In the genomic region with DNA sequence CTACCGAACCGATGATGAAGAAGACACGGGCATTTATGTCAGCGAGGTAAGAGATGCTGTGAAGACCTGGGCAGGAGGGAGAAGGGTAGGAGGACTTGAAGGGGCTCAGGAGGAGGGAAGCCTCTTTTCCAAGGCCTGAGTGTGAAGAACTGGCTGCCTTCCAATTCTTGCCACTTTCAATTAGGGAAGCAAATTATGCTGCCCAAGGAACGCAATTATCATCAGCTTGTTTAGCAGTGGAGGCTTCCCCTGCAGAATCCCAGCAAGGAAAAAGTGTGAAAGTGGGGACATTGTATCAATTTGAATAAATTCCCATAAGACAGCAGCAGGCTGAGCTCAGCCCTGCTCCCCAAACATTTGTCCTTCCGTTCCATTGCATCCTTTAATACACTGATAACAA, we compare ENCODE assay signal across 16 mouse cellular contexts.
DNase-seq lines count a peak whose midpoint lies in the region; ATAC-seq lines count a peak whose summit lies in the region.
"Had no signal": no experiment of that assay in that cellular context is flagged by ENCODE, and none has a peak within 500 bp of the region (broad histone marks: within the 10 kb centered on the region; RNA-seq: fewer than 3 reads in every experiment).

No protein-coding gene starts in this region.

- H3K27ac ChIP-seq in midbrain, embryonic 13.5 days: peak overlapping the region; percentile 58
- H3K27ac ChIP-seq in midbrain, embryonic 10.5 days (replicated peaks): no peak overlapping the region
- peak overlapping the region; percentile 43 for H3K27ac ChIP-seq in hindbrain, embryonic 15.5 days (replicated peaks)
- H3K27ac ChIP-seq: kidney, postnatal 0 days; liver, embryonic 12.5 days had no signal

- H3K9me3 ChIP-seq in midbrain, embryonic 13.5 days: no peaks in the 10 kb centered on the region
- no peaks in the 10 kb centered on the region for H3K9me3 ChIP-seq in midbrain, embryonic 10.5 days (replicated peaks)
- H3K9me3 ChIP-seq in hindbrain, embryonic 15.5 days: no peaks in the 10 kb centered on the region
- H3K9me3 ChIP-seq: liver, embryonic 12.5 days had no signal

- peak; percentile 77 for ATAC-seq in midbrain, embryonic 13.5 days
- peak; percentile 48 for ATAC-seq in hindbrain, embryonic 15.5 days (ENCODE audit: low FRiP score, low read depth)
- ATAC-seq in frontal cortex, adult (ENCODE audit: low TSS enrichment): no peak
- ATAC-seq: liver, embryonic 12.5 days; lung, postnatal 0 days; Patski had no signal

- peak; percentile 56 to 63 for DNase-seq in cerebellum, postnatal 14 days
- no peak for DNase-seq in cerebellum, adult 9-10 months
- DNase-seq in midbrain, embryonic 10.5 days (ENCODE audit: low spot score): no peak
- DNase-seq in retina, embryonic 14.5 days (ENCODE audit: low spot score): peak; percentile 77
- no peak for DNase-seq in frontal cortex, postnatal 10 days (ENCODE audit: low spot score in 2 of 2)
- DNase-seq: heart, adult 18-20 months; layer of hippocampus, adult 9-11 months; spleen, adult 18-20 months; thymus, postnatal 4 days had no signal

- no peak overlapping the region for H3K4me2 ChIP-seq in midbrain, embryonic 13.5 days (replicated peaks)
- H3K4me2 ChIP-seq in hindbrain, embryonic 15.5 days: no peak overlapping the region
- H3K4me2 ChIP-seq: liver, embryonic 12.5 days had no signal

- WGBS in midbrain, embryonic 13.5 days: 45% methylated on average over 6 of the region's 6 CpGs
- WGBS in midbrain, embryonic 10.5 days: 87% methylated on average over 6 of the region's 6 CpGs
- 21% methylated on average over 6 of the region's 6 CpGs for WGBS in hindbrain, embryonic 15.5 days

- 0 out of 2 replicates have a peak overlapping the region, but pooled peaks have one; percentile 14 for H3K9ac ChIP-seq in midbrain, embryonic 13.5 days (replicated peaks)
- H3K9ac ChIP-seq in hindbrain, embryonic 15.5 days: no peak overlapping the region
- H3K9ac ChIP-seq: liver, embryonic 12.5 days had no signal

- H3K27me3 ChIP-seq in midbrain, embryonic 13.5 days: no peaks in the 10 kb centered on the region
- H3K27me3 ChIP-seq in midbrain, embryonic 10.5 days (ENCODE audit: low read depth, poor library complexity, severe bottlenecking): no peaks in the 10 kb centered on the region
- no peaks in the 10 kb centered on the region for H3K27me3 ChIP-seq in hindbrain, embryonic 15.5 days
- H3K27me3 ChIP-seq: liver, embryonic 12.5 days had no signal

- no peak overlapping the region for H3K4me3 ChIP-seq in midbrain, embryonic 13.5 days (replicated peaks)
- H3K4me3 ChIP-seq in midbrain, embryonic 10.5 days: no peak overlapping the region
- no peak overlapping the region for H3K4me3 ChIP-seq in hindbrain, embryonic 15.5 days
- H3K4me3 ChIP-seq: liver, embryonic 12.5 days had no signal

- H3K4me1 ChIP-seq in midbrain, embryonic 13.5 days (replicated peaks): peaks cover 6% of the 10 kb centered on the region
- H3K4me1 ChIP-seq in midbrain, embryonic 10.5 days: no peaks in the 10 kb centered on the region
- peaks cover 9% of the 10 kb centered on the region for H3K4me1 ChIP-seq in hindbrain, embryonic 15.5 days (replicated peaks)
- H3K4me1 ChIP-seq: liver, embryonic 12.5 days had no signal

- no peaks in the 10 kb centered on the region for H3K36me3 ChIP-seq in midbrain, embryonic 13.5 days
- H3K36me3 ChIP-seq in midbrain, embryonic 10.5 days: no peaks in the 10 kb centered on the region
- no peaks in the 10 kb centered on the region for H3K36me3 ChIP-seq in hindbrain, embryonic 15.5 days
- H3K36me3 ChIP-seq: liver, embryonic 12.5 days had no signal

Comparison
In these comparisons a context has a peak if more than half of its experiments do, and no peak if none do; other contexts are left out.
1. DNase-seq: peak in cerebellum, postnatal 14 days (2 of 2) and retina, embryonic 14.5 days (single experiment); none in cerebellum, adult 9-10 months (single experiment), midbrain, embryonic 10.5 days (single experiment) and frontal cortex, postnatal 10 days (0 of 2).